Mouse (Mus musculus) heart, embryonic 13.5 days (tissue): ENCODE results near the gene Layn. TPM values are rescaled to one million over a fixed set of nuclear protein-coding genes. Genes with fewer than 3 reads are reported as not detected.

Experiments used
- ATAC-seq: fragments of 200-750 bp; cut with Nextera tagmentation; 2 replicates; pipeline ENCODE4 v1.8.0; 2017; ENCODE audit warnings: moderate TSS enrichment; ENCODE audit not compliant: insufficient number of reproducible peaks, low FRiP score, low TSS enrichment; ENCODE audit errors: extremely low read depth
- H3K27ac ChIP-seq: fragments of 300-500 bp; sonication (generic); replicated peaks from 2 replicates; pipeline ENCODE4 v1.5.1; 2015; ENCODE audit warnings: moderate library complexity, mild to moderate bottlenecking, inconsistent platforms
- H3K27me3 ChIP-seq: fragments of 300-500 bp; sonication (generic); replicated peaks from 2 replicates; pipeline ENCODE4 v1.6.1; 2015; ENCODE audit warnings: mild to moderate bottlenecking, inconsistent platforms
- H3K36me3 ChIP-seq: fragments of 300-500 bp; sonication (generic); 2 replicates; pipeline ENCODE4 v1.6.1; 2015; ENCODE audit warnings: mild to moderate bottlenecking, inconsistent platforms
- H3K4me1 ChIP-seq: fragments of 300-500 bp; sonication (generic); 2 replicates; pipeline ENCODE4 v1.6.1; 2015; ENCODE audit warnings: inconsistent platforms
- H3K4me2 ChIP-seq: fragments of 300-500 bp; sonication (generic); 2 replicates; pipeline ENCODE4 v1.6.1; 2015; ENCODE audit warnings: inconsistent platforms, mild to moderate bottlenecking, moderate library complexity
- H3K4me3 ChIP-seq: fragments of 300-500 bp; sonication (generic); 2 replicates; pipeline ENCODE4 v1.5.1; 2015; ENCODE audit warnings: moderate library complexity, mild to moderate bottlenecking, inconsistent platforms
- H3K9ac ChIP-seq: fragments of 300-500 bp; sonication (generic); 2 replicates; pipeline ENCODE4 v1.6.1; 2015; ENCODE audit warnings: inconsistent platforms, mild to moderate bottlenecking, moderate library complexity
- H3K9me3 ChIP-seq: fragments of 300-500 bp; sonication (generic); 2 replicates; pipeline ENCODE4 v1.6.1; 2016; ENCODE audit warnings: inconsistent platforms
- WGBS: fragments of 180-500 bp; shearing (Covaris S2); methylation state at CpG from one replicate; pipeline ENCODE4 v1.1.7; 2015; ENCODE audit warnings: mixed read lengths; 5-methylcytosine and 5-hydroxymethylcytosine counted together
- polyA plus RNA-seq: library from polyadenylated mRNA; unstranded; fragments of >200 nt; fragmentation: Nextera tagmentation; extraction: Ambion mirVana; gene quantifications from 2 replicates; pipeline ENCODE4 v1.2.1, GENCODE M21; 2015

Gene Layn
- 8.3 and 8.6 TPM in 2 replicates for polyA plus RNA-seq

- Histone ChIP-seq H3K36me3 (no peaks in the 10 kb centered on the region), H3K4me2 (peak within 1 kb of the TSS; percentile 98), H3K9ac (peak within 1 kb of the TSS; percentile 83), H3K4me1 (peaks cover 24% of the 10 kb centered on the region), H3K27ac (peak within 1 kb of the TSS; percentile 73), H3K9me3 (no peaks in the 10 kb centered on the region), H3K27me3 (peaks cover 4% of the 10 kb centered on the region; the same call in 1 of the 2 replicates), H3K4me3 (peak within 1 kb of the TSS; percentile 68)
- peak; percentile 85 for ATAC-seq
- 0% methylated on average over 14 of the region's 14 CpGs for whole genome bisulfite sequencing
Measured at GRCm38 (mm10) chr9:51076979-51077315, at the start of gene Layn. Gene Layn (minus strand): TSS chr9:51077094.

- Histone ChIP-seq H3K9ac (no peak overlapping the region), H3K9me3 (no peaks in the 10 kb centered on the region), H3K27ac (no peak overlapping the region), H3K36me3 (no peaks in the 10 kb centered on the region), H3K4me1 (no peaks in the 10 kb centered on the region), H3K27me3 (0 out of 2 replicates have a peak, but pooled peaks cover 3% of the 10 kb centered on the region), H3K4me3 (no peak overlapping the region), H3K4me2 (no peak overlapping the region)
- ATAC-seq: no peak
- WGBS: 66% methylated on average over 4 of the region's 4 CpGs
Measured at GRCm38 (mm10) chr9:51114767-51115166, 37.9 kb upstream of the Layn start.

- 63% methylated on average over 2 of the region's 2 CpGs for WGBS
- no peak overlapping the region for H3K9ac ChIP-seq
- no peak overlapping the region for H3K27ac ChIP-seq
- no peak for ATAC-seq
- H3K27me3 ChIP-seq: peaks cover 20% of the 10 kb centered on the region
- H3K9me3 ChIP-seq: no peaks in the 10 kb centered on the region
- H3K4me3 ChIP-seq: no peak overlapping the region
- H3K4me2 ChIP-seq: no peak overlapping the region
- peaks cover 15% of the 10 kb centered on the region for H3K4me1 ChIP-seq
- H3K36me3 ChIP-seq: no peaks in the 10 kb centered on the region
Measured at GRCm38 (mm10) chr9:51105751-51106150, 28.9 kb upstream of the Layn start.

GRCm38 (mm10) chr9:51103808-51104514 is 27.1 kb upstream of the Layn start:
- H3K4me2 ChIP-seq: peak overlapping the region; percentile 100
- WGBS: 11% methylated on average over 30 of the region's 30 CpGs
- peaks cover 15% of the 10 kb centered on the region for H3K4me1 ChIP-seq
- peak overlapping the region; percentile 83 for H3K9ac ChIP-seq
- no peak; the same call in 1 of the 2 replicates for ATAC-seq
- H3K36me3 ChIP-seq: no peaks in the 10 kb centered on the region
- peak overlapping the region; percentile 68 for H3K4me3 ChIP-seq
- H3K27ac ChIP-seq: no peak overlapping the region
- H3K27me3 ChIP-seq: peaks cover 28% of the 10 kb centered on the region
- no peaks in the 10 kb centered on the region for H3K9me3 ChIP-seq

- peaks cover 15% of the 10 kb centered on the region for H3K4me1 ChIP-seq
- peak overlapping the region; percentile 68 for H3K4me3 ChIP-seq
- WGBS: 2% methylated on average over 44 of the region's 44 CpGs
- peak overlapping the region; percentile 83 for H3K9ac ChIP-seq
- H3K27me3 ChIP-seq: peaks cover 28% of the 10 kb centered on the region
- H3K9me3 ChIP-seq: no peaks in the 10 kb centered on the region
- H3K27ac ChIP-seq: no peak overlapping the region
- H3K36me3 ChIP-seq: no peaks in the 10 kb centered on the region
- ATAC-seq: no peak
- peak overlapping the region; percentile 100 for H3K4me2 ChIP-seq
Measured at GRCm38 (mm10) chr9:51102963-51103807, 26.3 kb upstream of the Layn start.

- ATAC-seq: no peak; the same call in 1 of the 2 replicates
Measured at GRCm38 (mm10) chr9:51101756-51102425, 25.0 kb upstream of the Layn start, which contains the start of gene 4833427G06Rik. Gene 4833427G06Rik (minus strand): TSS chr9:51102078.

GRCm38 (mm10) chr9:51096306-51096705 is 19.4 kb upstream of the Layn start:
- WGBS: 35% methylated on average over 2 of the region's 2 CpGs
- Histone ChIP-seq H3K4me1 (peaks cover under 1% of the 10 kb centered on the region; the same call in 1 of the 2 replicates), H3K4me2 (no peak overlapping the region), H3K9me3 (no peaks in the 10 kb centered on the region), H3K27ac (no peak overlapping the region), H3K4me3 (no peak overlapping the region), H3K27me3 (peaks cover 8% of the 10 kb centered on the region; the same call in 1 of the 2 replicates), H3K9ac (no peak overlapping the region), H3K36me3 (no peaks in the 10 kb centered on the region)
- no peak for ATAC-seq

More at GRCm38 (mm10) chr9:51101756-51102425, 25.0 kb upstream of the Layn start, which contains the start of gene 4833427G06Rik:
- Histone ChIP-seq H3K9ac (peak within 1 kb of the TSS; percentile 62), H3K4me3 (peak within 1 kb of the TSS; percentile 68), H3K36me3 (no peaks in the 10 kb centered on the region), H3K27me3 (peaks cover 28% of the 10 kb centered on the region), H3K4me1 (peaks cover 15% of the 10 kb centered on the region), H3K4me2 (peak within 1 kb of the TSS; percentile 100), H3K9me3 (no peaks in the 10 kb centered on the region), H3K27ac (no peak within 1 kb of the TSS)
- WGBS: 10% methylated on average over 27 of the region's 27 CpGs

- Histone ChIP-seq H3K9ac (no peak overlapping the region), H3K27ac (no peak overlapping the region), H3K9me3 (no peaks in the 10 kb centered on the region), H3K4me1 (no peaks in the 10 kb centered on the region), H3K36me3 (no peaks in the 10 kb centered on the region), H3K27me3 (no peaks in the 10 kb centered on the region), H3K4me2 (no peak overlapping the region), H3K4me3 (no peak overlapping the region)
- ATAC-seq: no peak
- WGBS: 32% methylated on average over 5 of the region's 5 CpGs
Measured at GRCm38 (mm10) chr9:51093697-51094096, 16.8 kb upstream of the Layn start.

GRCm38 (mm10) chr9:51081614-51082013 is 4.7 kb upstream of the Layn start:
- Histone ChIP-seq H3K27ac (no peak overlapping the region), H3K9me3 (no peaks in the 10 kb centered on the region), H3K27me3 (no peaks in the 10 kb centered on the region; the same call in 1 of the 2 replicates), H3K4me2 (no peak overlapping the region), H3K9ac (no peak overlapping the region), H3K4me3 (no peak overlapping the region), H3K4me1 (peaks cover 8% of the 10 kb centered on the region), H3K36me3 (no peaks in the 10 kb centered on the region)
- no peak for ATAC-seq
- 75% methylated on average over 5 of the region's 5 CpGs for WGBS

GRCm38 (mm10) chr9:51076300-51076978 is 455 bp downstream of the Layn start:
- Histone ChIP-seq H3K9ac (peak overlapping the region; percentile 83), H3K9me3 (no peaks in the 10 kb centered on the region), H3K27ac (peak overlapping the region; percentile 73), H3K27me3 (peaks cover 4% of the 10 kb centered on the region; the same call in 1 of the 2 replicates), H3K4me3 (peak overlapping the region; percentile 68), H3K4me1 (peaks cover 24% of the 10 kb centered on the region), H3K36me3 (no peaks in the 10 kb centered on the region), H3K4me2 (peak overlapping the region; percentile 98)
- no peak for ATAC-seq
- under 1% methylated on average over 17 of the region's 17 CpGs for WGBS
